Mouse (Mus musculus) G1E (cell line): Measurements from ENCODE around the gene Yeats4.

Experiments
- CTCF ChIP-seq: IDR thresholded peaks from 2 replicates; pipeline ENCODE4 v1.5.1; 2012; ENCODE audit warnings: low read depth, low read length, inconsistent platforms, mixed read lengths
- GATA1 ChIP-seq: IDR thresholded peaks from 2 replicates; pipeline ENCODE4 v1.6.1; 2012; ENCODE audit warnings: borderline replicate concordance, low read length, inconsistent platforms, mixed read lengths
- GATA2 ChIP-seq: IDR thresholded peaks from 2 replicates; pipeline ENCODE4 v1.6.1; 2012; ENCODE audit warnings: low read depth, low read length, inconsistent platforms, borderline replicate concordance
- TAL1 ChIP-seq: conservative IDR thresholded peaks from 2 replicates; pipeline ENCODE4 v1.6.1; 2012; ENCODE audit warnings: low read depth, low read length, inconsistent platforms, mixed read lengths

DNA sequence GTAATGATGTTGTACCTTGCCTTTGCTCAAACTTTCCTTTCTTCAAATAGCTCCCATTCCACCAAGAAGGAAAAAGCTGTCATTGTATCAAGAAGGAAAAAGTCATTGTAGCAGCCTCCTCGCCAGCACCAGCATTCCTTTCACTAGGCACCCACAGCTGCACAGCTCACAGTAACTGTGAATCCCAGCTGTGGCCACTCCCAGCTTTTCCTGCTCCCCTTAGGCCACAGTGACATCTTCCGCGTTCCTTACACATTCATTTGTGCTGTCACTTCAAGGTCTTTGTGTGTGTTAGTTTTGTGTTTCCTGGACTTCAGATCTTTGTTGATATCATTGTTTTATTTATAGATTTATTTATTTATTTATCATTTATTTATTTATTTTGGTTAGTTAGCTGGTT lies 52.2 kb downstream of the Yeats4 start:
- TF ChIP-seq CTCF: no peak
- TF ChIP-seq TAL1: no peak
- TF ChIP-seq GATA1: no peak
- TF ChIP-seq GATA2: no peak
